Mouse (Mus musculus) liver, embryonic 16.5 days (tissue): ENCODE measurements around the gene Senp2. TPM values are rescaled to one million over a fixed set of nuclear protein-coding genes. Genes with fewer than 3 reads are reported as not detected.

Experiments
- ATAC-seq: fragments of 200-750 bp; cut with Nextera tagmentation; 2 replicates; pipeline ENCODE4 v1.8.0; 2017; ENCODE audit warnings: low read depth, mild to moderate bottlenecking, moderate number of reproducible peaks, moderate library complexity
- H3K27ac ChIP-seq: fragments of 300-500 bp; sonication (generic); 2 replicates; pipeline ENCODE4 v1.5.1; 2014; ENCODE audit warnings: mild to moderate bottlenecking, low read length
- H3K27me3 ChIP-seq: fragments of 300-500 bp; sonication (generic); 2 replicates; pipeline ENCODE4 v1.6.1; 2014; ENCODE audit warnings: low read depth, low read length, mixed read lengths; ENCODE audit not compliant: control insufficient read depth, insufficient read depth
- H3K36me3 ChIP-seq: fragments of 300-500 bp; sonication (generic); 2 replicates; pipeline ENCODE4 v1.6.1; 2014; ENCODE audit warnings: mild to moderate bottlenecking; ENCODE audit not compliant: control insufficient read depth, insufficient read depth
- H3K4me1 ChIP-seq: fragments of 300-500 bp; sonication (generic); 2 replicates; pipeline ENCODE4 v1.6.1; 2014; ENCODE audit warnings: low read depth, low read length, mixed read lengths; ENCODE audit not compliant: control insufficient read depth
- H3K4me2 ChIP-seq: fragments of 300-500 bp; sonication (generic); 2 replicates; pipeline ENCODE4 v1.6.1; 2014; ENCODE audit warnings: low read depth, low read length, mixed read lengths
- H3K4me3 ChIP-seq: fragments of 300-500 bp; sonication (generic); 2 replicates; pipeline ENCODE4 v1.5.1; 2014; ENCODE audit warnings: low read depth, mild to moderate bottlenecking, low read length
- H3K9ac ChIP-seq: fragments of 300-500 bp; sonication (generic); 2 replicates; pipeline ENCODE4 v1.6.1; 2014; ENCODE audit warnings: low read depth, low read length
- H3K9me3 ChIP-seq: fragments of 300-500 bp; sonication (generic); replicated peaks from 2 replicates; pipeline ENCODE4 v1.6.1; 2016; ENCODE audit warnings: low read length; ENCODE audit not compliant: control insufficient read depth
- WGBS: fragments of 180-500 bp; shearing (Covaris S2); extraction: QIAGEN DNeasy Blood & Tissue Kit; methylation state at CpG from one replicate; pipeline ENCODE4 v1.1.7; 2014; ENCODE audit not compliant: insufficient replicate concordance; 5-methylcytosine and 5-hydroxymethylcytosine counted together
- polyA plus RNA-seq: library from polyadenylated mRNA; unstranded; fragments of >200 nt; fragmentation: Nextera tagmentation; extraction: Ambion mirVana; gene quantifications from 2 replicates; pipeline ENCODE4 v1.2.1, GENCODE M21; 2015

Gene Senp2
- polyA plus RNA-seq, 1 experiment from 2014 or later, result 30.2 TPM

- Histone ChIP-seq H3K9me3 (no peaks in the 10 kb centered on the region), H3K4me3 (no peak overlapping the region), H3K4me1 (peaks cover 32% of the 10 kb centered on the region), H3K4me2 (no peak overlapping the region), H3K36me3 (no peaks in the 10 kb centered on the region), H3K27me3 (no peaks in the 10 kb centered on the region), H3K27ac (no peak overlapping the region), H3K9ac (no peak overlapping the region)
- WGBS, result 70% methylated on average over 4 of the region's 4 CpGs
- ATAC-seq, result no peak
Observed at GRCm38 (mm10) chr16:21999941-22000690, 9.2 kb upstream of the Senp2 start.

- H3K4me1 ChIP-seq, result peaks cover 21% of the 10 kb centered on the region
- 52% methylated on average over 4 of the region's 4 CpGs for WGBS
- no peak overlapping the region for H3K9ac ChIP-seq
- H3K36me3 ChIP-seq, result no peaks in the 10 kb centered on the region
- ATAC-seq, result no peak
- no peak overlapping the region for H3K4me3 ChIP-seq
- H3K4me2 ChIP-seq, result no peak overlapping the region
- no peaks in the 10 kb centered on the region for H3K9me3 ChIP-seq
- H3K27ac ChIP-seq, result no peak overlapping the region
- no peaks in the 10 kb centered on the region for H3K27me3 ChIP-seq
Observed at GRCm38 (mm10) chr16:22001172-22001571, 8.1 kb upstream of the Senp2 start.

GRCm38 (mm10) chr16:22001606-22002005 lies 7.7 kb upstream of the Senp2 start:
- Histone ChIP-seq H3K9ac (no peak overlapping the region), H3K4me2 (no peak overlapping the region), H3K27me3 (no peaks in the 10 kb centered on the region), H3K9me3 (no peaks in the 10 kb centered on the region), H3K27ac (no peak overlapping the region), H3K36me3 (no peaks in the 10 kb centered on the region), H3K4me3 (no peak overlapping the region), H3K4me1 (peaks cover 17% of the 10 kb centered on the region)
- ATAC-seq, result no peak
- WGBS, result 55% methylated on average over 3 of the region's 3 CpGs

- WGBS, result under 1% methylated on average over 51 of the region's 51 CpGs
- Histone ChIP-seq H3K27me3 (no peaks in the 10 kb centered on the region), H3K4me1 (peaks cover 25% of the 10 kb centered on the region), H3K9me3 (no peaks in the 10 kb centered on the region), H3K4me3 (peak overlapping the region; percentile 99), H3K27ac (peak overlapping the region; percentile 94), H3K36me3 (peaks cover 5% of the 10 kb centered on the region), H3K4me2 (peak overlapping the region; percentile 76), H3K9ac (peak overlapping the region; percentile 99)
- ATAC-seq, result peak; percentile 70
Observed at GRCm38 (mm10) chr16:22009596-22009995, 312 bp downstream of the Senp2 start.

- no peak overlapping the region for H3K4me3 ChIP-seq
- H3K27ac ChIP-seq, result no peak overlapping the region
- WGBS, result 72% methylated on average over 1 of the region's 1 CpGs
- H3K4me2 ChIP-seq, result no peak overlapping the region
- no peak for ATAC-seq
- H3K4me1 ChIP-seq, result peaks cover 18% of the 10 kb centered on the region
- H3K36me3 ChIP-seq, result peaks cover 33% of the 10 kb centered on the region
- no peaks in the 10 kb centered on the region for H3K27me3 ChIP-seq
- H3K9me3 ChIP-seq, result no peaks in the 10 kb centered on the region
- H3K9ac ChIP-seq, result no peak overlapping the region
Observed at GRCm38 (mm10) chr16:22015569-22015968, 6.3 kb downstream of the Senp2 start.

GRCm38 (mm10) chr16:22022122-22022521 lies 12.8 kb downstream of the Senp2 start:
- Histone ChIP-seq H3K4me2 (no peak overlapping the region), H3K36me3 (peaks cover 56% of the 10 kb centered on the region), H3K27me3 (no peaks in the 10 kb centered on the region), H3K27ac (no peak overlapping the region), H3K4me3 (no peak overlapping the region), H3K9me3 (peaks cover 5% of the 10 kb centered on the region; the same call in 1 of the 2 replicates), H3K4me1 (no peaks in the 10 kb centered on the region), H3K9ac (no peak overlapping the region)
- whole genome bisulfite sequencing, result 87% methylated on average over 2 of the region's 2 CpGs
- no peak for ATAC-seq

GRCm38 (mm10) chr16:22027474-22027873 lies 18.2 kb downstream of the Senp2 start:
- H3K9ac ChIP-seq, result no peak overlapping the region
- no peak overlapping the region for H3K4me2 ChIP-seq
- 82% methylated on average over 5 of the region's 5 CpGs for WGBS
- no peaks in the 10 kb centered on the region for H3K9me3 ChIP-seq
- no peaks in the 10 kb centered on the region for H3K4me1 ChIP-seq
- H3K36me3 ChIP-seq, result peaks cover 58% of the 10 kb centered on the region
- no peaks in the 10 kb centered on the region for H3K27me3 ChIP-seq
- H3K4me3 ChIP-seq, result no peak overlapping the region
- no peak for ATAC-seq
- no peak overlapping the region for H3K27ac ChIP-seq

GRCm38 (mm10) chr16:22038554-22038953 lies 29.3 kb downstream of the Senp2 start:
- no peak for ATAC-seq
- 79% methylated on average over 10 of the region's 10 CpGs for WGBS

GRCm38 (mm10) chr16:22039978-22040377 lies 30.7 kb downstream of the Senp2 start:
- Histone ChIP-seq H3K4me3 (no peak overlapping the region), H3K27ac (no peak overlapping the region), H3K9me3 (no peaks in the 10 kb centered on the region), H3K9ac (no peak overlapping the region), H3K4me2 (no peak overlapping the region), H3K27me3 (no peaks in the 10 kb centered on the region), H3K36me3 (peaks cover 31% of the 10 kb centered on the region), H3K4me1 (no peaks in the 10 kb centered on the region)
- 91% methylated on average over 1 of the region's 1 CpGs for WGBS
- no peak for ATAC-seq

More at GRCm38 (mm10) chr16:22038554-22038953, 29.3 kb downstream of the Senp2 start:
- H3K4me1 ChIP-seq, result no peaks in the 10 kb centered on the region
- no peak overlapping the region for H3K4me3 ChIP-seq
- no peaks in the 10 kb centered on the region for H3K9me3 ChIP-seq
- no peak overlapping the region for H3K9ac ChIP-seq
- H3K4me2 ChIP-seq, result no peak overlapping the region
- no peaks in the 10 kb centered on the region for H3K27me3 ChIP-seq
- no peak overlapping the region for H3K27ac ChIP-seq
- peaks cover 19% of the 10 kb centered on the region for H3K36me3 ChIP-seq
